Mouse (Mus musculus) left cerebral cortex, postnatal 10 days (tissue): Measurements from ENCODE around the gene Mob3c. TPM values are rescaled to one million over a fixed set of nuclear protein-coding genes. Genes with fewer than 3 reads are reported as not detected.

ENCODE experiments used
- DNase-seq, 2 experiments: peaks; one replicate each; pipeline ENCODE4 v3.0.0; 2021 to 2022; ENCODE audit warnings: low spot score in 2 of 2, mixed read lengths in 1 of 2; ENCODE audit errors: extremely low spot score in 1 of 2
- intact Hi-C: fragments of 180-260 bp; cut with DNase I; formaldehyde crosslinking; loops from one replicate; pipeline ENCODE4 v1.15.1; 2025
- total RNA-seq, 2 experiments: library from RNA; stranded (reverse); gene quantifications; 2 replicates each; pipeline ENCODE4 v1.2.3; 2021

Gene Mob3c
- 1 to 10 TPM; 3.8 to 5.8 TPM for total RNA-seq

- peak; percentile 52 to 85 for DNase-seq
- intact Hi-C loops, result no loop called here
Observed at GRCm38 (mm10) chr4:115827888-115828571, at the start of gene Mob3c. Gene Mob3c (plus strand): TSS chr4:115828092.

GRCm38 (mm10) chr4:115780269-115780668, 47.6 kb upstream of the Mob3c start:
- intact Hi-C loops, result no loop called here

GRCm38 (mm10) chr4:115780918-115781317, 47.0 kb upstream of the Mob3c start, which contains the start of gene Tex38:
Gene Tex38 (minus strand): TSS chr4:115781018.
- intact Hi-C loops, result no loop called here

More at GRCm38 (mm10) chr4:115780269-115780668, 47.6 kb upstream of the Mob3c start:
- no peak for DNase-seq

GRCm38 (mm10) chr4:115782026-115782805, 45.7 kb upstream of the Mob3c start:
- intact Hi-C loops, result no loop called here
- no peak for DNase-seq

More at GRCm38 (mm10) chr4:115780918-115781317, 47.0 kb upstream of the Mob3c start, which contains the start of gene Tex38:
- no peak for DNase-seq

- DNase-seq, result peak; percentile 78 to 91
- intact Hi-C loops, result no loop called here
Observed at GRCm38 (mm10) chr4:115784769-115785510, 43.0 kb upstream of the Mob3c start, which contains the start of gene Atpaf1. Gene Atpaf1 (plus strand): TSS chr4:115784812.

DNA sequence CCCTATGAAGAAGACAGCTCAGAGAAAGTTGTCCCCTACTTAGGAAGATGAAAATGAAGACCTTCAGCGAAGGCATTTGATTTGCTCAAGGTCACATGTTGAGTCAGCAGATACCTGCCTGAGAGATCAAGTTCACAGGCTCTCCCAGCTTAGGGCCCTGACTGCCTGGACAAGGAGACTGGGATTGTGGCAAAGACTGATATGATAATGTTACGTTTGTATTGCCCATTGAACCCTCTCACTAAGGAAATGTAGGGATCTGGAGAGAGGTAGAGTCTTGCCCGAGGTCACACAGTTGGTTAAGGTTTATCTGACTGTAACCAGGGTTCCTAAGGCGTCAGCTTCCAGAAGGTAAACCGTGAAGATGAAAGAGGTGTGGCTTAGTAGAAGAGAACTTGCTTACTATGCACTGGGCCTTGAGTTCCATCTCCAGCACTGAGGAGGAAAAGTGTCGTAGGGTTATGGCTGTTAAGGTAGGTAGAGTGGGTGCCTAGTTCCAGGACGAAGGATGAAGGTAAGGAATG, 42.3 kb upstream of the Mob3c start:
- intact Hi-C loops, result no loop called here
- DNase-seq, result no peak

GRCm38 (mm10) chr4:115790864-115791263, 37.0 kb upstream of the Mob3c start:
- DNase-seq, result no peak
- intact Hi-C loops, result no loop called here

DNA sequence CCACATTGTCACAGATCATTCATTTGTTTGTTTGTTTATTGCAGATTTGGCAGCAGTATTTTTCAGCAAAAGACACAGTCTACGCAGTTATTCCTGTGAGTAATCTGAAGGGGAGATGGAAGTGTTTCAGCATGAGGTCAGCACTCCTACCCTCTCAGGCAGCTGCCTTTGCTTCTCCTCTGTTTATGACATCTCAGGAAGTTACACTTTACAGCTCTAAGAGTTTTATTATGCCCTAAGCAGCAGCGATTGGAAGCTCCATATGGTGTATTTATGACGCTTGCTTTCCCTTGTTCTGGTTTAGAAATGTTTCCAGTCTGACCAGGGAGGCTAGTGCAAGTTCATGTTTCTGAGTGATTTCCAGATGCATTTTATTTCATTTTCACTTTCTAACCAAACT, 32.5 kb upstream of the Mob3c start:
- DNase-seq, result no peak
- intact Hi-C loops, result no loop called here

- intact Hi-C loops, result no loop called here
Observed at GRCm38 (mm10) chr4:115799981-115800380, 27.9 kb upstream of the Mob3c start.

GRCm38 (mm10) chr4:115812326-115812725, 15.6 kb upstream of the Mob3c start:
- no peak for DNase-seq
- intact Hi-C loops, result no loop called here

More at GRCm38 (mm10) chr4:115799981-115800380, 27.9 kb upstream of the Mob3c start:
- no peak for DNase-seq

GRCm38 (mm10) chr4:115815606-115816005, 12.3 kb upstream of the Mob3c start:
- intact Hi-C loops, result no loop called here
- DNase-seq, result no peak

DNA sequence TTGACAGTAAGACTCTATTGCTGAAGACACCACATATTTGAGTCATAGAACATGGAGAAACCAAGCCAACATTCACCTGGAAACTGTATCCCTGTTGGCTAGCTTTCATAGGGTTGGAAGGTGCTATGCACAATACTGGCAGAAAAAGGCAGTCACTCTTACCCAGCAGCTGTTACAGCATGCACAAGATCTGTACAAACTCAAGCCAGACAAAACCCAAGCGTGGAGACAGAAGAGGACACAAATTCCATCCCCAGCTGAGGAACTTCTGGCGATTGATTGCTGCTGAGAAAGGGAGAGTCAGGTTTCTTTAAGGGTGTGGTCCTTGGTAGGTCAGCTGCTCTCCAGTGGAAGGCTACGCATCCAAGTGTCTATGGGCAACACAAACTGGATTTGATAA, 7.7 kb upstream of the Mob3c start:
- intact Hi-C loops, result no loop called here
- DNase-seq, result no peak

- DNase-seq, result no peak
- intact Hi-C loops, result no loop called here
Observed at GRCm38 (mm10) chr4:115820944-115821343, 6.9 kb upstream of the Mob3c start.

DNA sequence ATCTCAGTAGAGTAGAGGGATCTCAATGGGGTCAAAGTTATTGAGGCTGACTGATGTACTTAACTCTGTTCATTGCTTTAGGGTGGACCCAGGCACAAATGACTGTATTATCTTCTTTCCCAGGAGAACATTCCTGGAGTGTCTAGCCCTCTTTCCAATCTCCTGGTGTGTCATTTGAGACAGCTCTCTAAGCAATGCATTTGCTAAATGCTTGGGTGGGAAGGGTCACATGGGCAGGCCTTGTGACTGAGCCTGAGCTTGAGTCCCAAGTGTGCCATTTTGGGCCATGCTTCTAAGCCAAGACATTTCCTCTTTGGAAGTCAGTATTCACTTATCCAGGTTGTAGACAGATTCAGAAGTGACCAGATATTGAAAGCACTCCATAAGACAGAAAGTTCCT, 6.5 kb upstream of the Mob3c start:
- intact Hi-C loops, result no loop called here

DNA sequence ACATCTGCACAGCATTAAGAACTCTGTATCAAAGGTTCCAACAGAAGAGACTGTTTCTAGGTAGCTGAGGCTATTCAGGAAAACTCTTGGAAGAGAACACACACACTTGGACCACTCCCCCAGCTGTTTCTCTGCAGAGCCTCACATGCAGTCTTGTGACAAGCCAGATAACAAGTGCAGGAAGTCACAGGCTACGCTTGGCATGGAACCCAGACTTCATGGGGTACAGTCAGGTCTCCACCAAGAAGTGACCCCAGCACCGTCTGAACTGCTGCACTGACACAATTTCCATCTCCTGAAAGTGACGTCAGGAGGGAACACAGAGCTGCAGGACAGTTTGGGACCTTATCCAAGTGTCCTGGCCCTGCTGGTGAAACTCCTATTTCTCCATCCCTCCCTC, 6.0 kb upstream of the Mob3c start:
- DNase-seq, result no peak
- intact Hi-C loops, result no loop called here

More for the DNA sequence above, 6.5 kb upstream of the Mob3c start:
- DNase-seq, result no peak

DNA sequence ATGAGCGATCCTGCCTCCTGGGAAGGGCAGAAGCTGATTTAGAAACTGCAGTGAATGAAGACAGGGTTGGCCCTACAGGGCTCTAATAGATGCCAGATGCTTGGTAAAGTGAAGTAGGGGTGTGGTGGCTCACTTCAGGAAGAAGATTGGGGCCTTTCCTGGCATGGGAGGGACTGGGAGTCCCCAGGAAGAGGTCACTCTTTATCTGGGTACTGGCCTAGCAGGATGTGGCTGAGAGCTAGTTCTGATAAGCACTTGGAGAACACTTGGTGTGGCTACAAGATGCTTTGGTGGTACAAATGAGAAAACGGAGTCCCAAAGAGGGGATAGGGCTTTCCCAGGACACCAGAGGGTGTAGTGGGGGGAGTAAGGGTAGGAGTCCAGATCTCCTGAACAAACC, 3.7 kb upstream of the Mob3c start:
- intact Hi-C loops, result no loop called here
- DNase-seq, result peak in 1 of 2 experiments; percentile 11

DNA sequence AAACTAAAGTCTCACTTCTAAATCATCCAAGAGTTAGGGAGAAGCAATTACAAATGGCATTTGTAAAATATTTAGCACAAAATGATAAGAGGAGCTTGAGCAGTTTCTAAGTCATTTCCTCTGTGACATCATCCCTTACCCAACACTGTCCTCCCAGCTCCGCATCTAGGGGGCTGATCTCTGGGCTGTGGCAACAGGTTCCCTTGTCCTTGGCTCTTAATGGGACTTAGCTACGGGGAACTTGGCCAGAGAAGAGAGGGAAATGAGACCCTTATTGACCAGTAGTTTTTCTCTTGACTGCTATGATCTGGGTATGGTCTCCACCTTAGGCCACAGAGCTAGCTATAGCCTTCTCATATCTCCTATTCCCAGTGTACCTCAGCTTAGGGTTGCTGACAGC, 2.6 kb upstream of the Mob3c start:
- DNase-seq, result no peak
- intact Hi-C loops, result no loop called here

DNA sequence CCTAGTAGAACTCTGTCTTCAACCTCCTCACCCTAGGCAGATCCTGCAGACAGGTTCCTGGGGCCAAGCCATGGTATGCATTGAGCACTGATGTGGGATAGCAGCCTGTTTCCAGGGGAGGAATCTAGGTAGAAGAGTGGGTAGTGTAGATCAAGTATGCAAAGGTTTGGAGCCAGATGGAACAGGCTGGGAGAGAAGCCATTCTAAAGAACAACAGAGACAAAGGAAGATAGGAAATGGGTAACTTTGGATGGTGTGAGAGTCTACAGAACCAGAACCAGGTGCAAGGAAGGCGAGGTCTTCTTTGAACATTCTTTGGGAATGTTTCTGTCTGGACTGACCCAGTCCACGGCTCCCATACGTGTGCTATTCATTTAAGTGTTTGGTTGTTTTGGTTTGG, 826 bp upstream of the Mob3c start:
- intact Hi-C loops, result no loop called here

DNA sequence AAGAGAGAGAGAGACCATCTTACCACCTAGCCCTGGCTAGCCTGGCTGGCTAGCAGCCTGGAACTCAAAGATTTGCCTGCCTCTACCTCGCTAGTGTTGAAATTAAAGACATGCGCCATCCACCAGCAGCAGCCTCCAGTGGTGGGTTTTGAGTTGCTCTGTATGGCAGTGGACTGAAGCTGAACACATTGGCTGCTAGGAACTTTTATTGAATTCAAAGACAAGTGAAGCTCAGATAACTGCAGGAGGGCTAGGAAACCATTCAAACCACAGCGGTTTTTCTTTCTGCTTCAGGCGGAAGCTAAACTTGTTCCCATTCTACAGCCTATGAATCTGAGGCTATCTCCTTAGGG, 381 bp upstream of the Mob3c start:
- intact Hi-C loops, result no loop called here
- DNase-seq, result no peak

More for the DNA sequence above, 826 bp upstream of the Mob3c start:
- no peak for DNase-seq
